Mouse (Mus musculus) megakaryocyte-erythroid progenitor cell, adult 5-6 weeks (primary cell): ENCODE data around the gene Ppp1r3f. TPM values are rescaled to one million over a fixed set of nuclear protein-coding genes. Genes with fewer than 3 reads are reported as not detected.

Source experiments
- ATAC-seq: replicated peaks from 2 replicates; pipeline ENCODE4 v1.8.0; 2016; ENCODE audit warnings: mild to moderate bottlenecking, inconsistent platforms; ENCODE audit not compliant: severe bottlenecking, poor library complexity, low FRiP score, low TSS enrichment
- total RNA-seq, 2 experiments: library from RNA; stranded (forward) in 1 of 2; stranded (reverse) in 1 of 2; fragments of 200-1000, 215-1000 nt in 1 of 2; fragments of >200 nt in 1 of 2; fragmentation: Nextera tagmentation in 1 of 2; gene quantifications; 2 replicates each; pipeline ENCODE4 v1.2.3; 2014 to 2017

Gene Ppp1r3f
- total RNA-seq (2014; fragmentation: Nextera tagmentation) (3.0 TPM in 1 of 2 replicates, not detected in the other), total RNA-seq (2017) (0.19 and 2.5 TPM in 2 replicates)

DNA sequence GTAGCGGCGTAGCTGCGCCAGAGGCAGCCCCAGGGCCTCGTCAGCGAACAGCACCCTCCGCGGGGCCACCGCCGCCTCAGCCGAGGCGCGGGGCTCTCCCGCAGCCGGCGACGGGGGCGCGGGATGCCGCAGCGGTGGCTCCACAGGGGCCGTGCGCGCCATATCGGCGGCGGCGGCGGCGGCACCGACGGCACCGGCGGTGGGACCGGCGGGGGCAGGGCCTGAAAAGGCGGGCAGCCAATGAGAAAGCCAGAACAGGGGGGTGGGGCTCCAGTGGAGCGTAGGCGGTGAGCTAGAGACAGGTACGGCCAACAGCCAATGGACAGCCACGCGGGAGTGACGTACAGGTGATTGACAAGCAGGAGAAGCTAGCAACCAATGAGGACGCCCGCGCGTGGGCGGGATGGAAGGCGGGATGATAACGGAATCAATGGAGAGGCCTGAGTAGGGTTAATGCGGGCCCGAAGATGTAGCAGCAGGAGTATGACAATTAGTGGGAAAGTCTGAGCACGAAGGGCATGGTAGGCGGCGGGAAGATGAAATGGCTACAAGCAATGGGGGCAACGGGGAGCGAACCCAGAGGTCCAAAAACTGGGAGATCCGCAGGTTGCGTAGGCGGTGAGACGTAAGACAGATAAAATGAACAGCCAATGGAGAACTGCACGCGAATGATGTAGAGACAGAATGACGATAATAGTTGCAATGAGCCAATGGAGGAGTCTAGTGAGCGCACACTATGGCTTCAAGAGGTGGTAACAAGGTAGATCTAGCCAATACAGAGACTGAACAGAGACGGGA, at the start of gene Ppp1r3f:
TSS of gene Ppp1r3f (minus strand) at position 197 of the 798 bp plus-strand sequence.
- ATAC-seq = peak; percentile 97

DNA sequence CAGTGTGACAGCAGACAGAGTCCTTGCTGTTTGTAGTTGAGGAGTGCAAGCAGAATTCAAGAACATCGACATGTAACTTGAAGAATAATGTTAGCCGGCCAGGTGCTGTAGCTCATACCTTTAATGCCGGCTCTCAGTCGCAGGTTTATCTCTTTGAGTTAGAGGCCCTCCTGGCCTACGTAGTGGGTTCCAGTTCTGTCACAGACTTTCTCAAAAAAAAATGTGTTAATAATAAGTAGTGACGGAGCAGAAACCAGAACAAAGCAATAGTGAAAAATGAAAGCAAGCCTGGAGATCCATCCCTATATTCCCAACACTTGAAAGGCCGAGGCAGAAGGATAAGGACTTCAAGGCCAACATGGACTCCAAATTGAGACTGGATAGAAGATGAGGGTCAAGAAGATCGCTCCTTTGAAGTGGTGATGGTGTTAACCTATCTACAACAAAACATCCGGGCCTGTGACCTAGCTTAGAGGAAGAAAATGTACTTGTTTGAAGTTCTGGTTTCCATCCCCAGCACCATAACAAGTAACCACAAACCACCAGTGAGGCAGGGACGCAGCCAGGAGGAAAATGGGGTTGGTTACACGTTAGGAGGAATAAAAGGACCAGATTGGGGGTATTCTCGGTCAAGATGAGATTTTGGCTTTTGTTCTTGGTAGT, 43.9 kb upstream of the Ppp1r3f start:
- no peak for ATAC-seq

DNA sequence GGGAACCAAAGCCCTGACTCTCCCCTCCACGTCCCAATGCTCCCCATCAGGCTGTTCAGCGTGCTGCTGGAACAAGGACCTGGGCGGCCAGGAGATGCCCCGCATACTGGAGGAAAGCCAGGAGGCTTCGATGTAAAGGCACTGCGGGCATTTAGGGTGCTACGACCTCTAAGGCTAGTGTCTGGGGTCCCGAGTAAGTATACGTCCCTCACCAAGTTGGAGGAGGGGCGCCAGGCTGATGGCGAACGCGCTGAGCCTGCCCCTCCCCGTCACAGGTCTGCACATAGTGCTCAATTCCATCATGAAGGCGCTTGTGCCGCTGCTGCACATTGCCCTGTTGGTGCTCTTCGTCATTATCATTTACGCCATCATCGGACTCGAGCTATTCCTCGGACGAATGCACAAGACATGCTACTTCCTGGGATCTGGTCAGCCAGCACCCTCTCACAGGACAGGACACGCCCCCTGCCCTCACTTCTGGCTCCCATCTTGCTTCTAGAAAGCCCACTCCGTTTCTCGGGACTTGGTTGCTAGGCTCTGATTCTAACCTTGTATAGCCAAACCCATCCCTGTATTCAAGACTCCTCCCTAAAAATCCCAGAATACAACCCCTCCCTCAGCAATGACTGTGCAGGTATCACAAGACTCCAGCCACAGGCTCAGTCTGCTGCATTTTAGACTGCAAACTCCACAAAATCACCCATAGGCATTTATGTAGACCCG, 36.6 kb upstream of the Ppp1r3f start:
- no peak for ATAC-seq

DNA sequence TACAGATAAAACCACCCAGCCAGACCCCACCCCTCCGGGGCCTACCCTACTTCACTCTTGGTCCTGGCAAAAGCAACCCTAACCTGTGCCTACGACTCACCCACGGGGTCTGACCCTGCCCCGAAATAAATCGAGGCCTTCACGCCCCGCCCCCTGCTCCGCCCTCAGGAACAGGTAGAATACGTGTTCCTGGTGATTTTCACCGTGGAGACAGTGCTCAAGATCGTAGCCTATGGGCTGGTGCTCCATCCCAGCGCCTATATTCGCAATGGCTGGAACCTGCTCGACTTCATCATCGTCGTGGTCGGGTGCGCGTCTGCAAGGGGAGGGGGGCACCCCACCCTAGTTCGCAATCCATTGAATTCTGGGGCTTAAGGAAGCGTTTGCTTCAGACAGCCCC, 36.0 kb upstream of the Ppp1r3f start:
- no peak for ATAC-seq

DNA sequence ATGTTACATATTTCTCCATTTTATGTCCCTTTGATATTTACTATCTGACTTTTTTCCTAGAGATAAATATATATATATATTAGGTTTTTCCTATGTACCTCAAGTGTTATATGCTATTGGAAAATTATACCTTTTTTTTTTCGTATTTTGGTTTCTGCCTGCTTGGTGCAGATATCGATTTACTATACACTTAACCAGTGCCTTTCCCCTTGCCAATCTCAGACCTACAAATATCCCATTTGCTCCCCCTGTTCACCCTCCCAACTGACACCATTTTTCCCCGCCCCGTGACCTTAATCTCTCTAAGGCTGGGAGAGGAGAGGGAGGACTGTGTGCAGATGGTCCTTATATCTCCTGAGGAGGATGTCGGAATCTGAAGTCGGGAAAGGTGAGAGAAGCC, 32.7 kb upstream of the Ppp1r3f start, which contains the start of gene Cacna1f:
TSS of gene Cacna1f (plus strand) at position 301 of the 400 bp plus-strand sequence.
- no peak for ATAC-seq

DNA sequence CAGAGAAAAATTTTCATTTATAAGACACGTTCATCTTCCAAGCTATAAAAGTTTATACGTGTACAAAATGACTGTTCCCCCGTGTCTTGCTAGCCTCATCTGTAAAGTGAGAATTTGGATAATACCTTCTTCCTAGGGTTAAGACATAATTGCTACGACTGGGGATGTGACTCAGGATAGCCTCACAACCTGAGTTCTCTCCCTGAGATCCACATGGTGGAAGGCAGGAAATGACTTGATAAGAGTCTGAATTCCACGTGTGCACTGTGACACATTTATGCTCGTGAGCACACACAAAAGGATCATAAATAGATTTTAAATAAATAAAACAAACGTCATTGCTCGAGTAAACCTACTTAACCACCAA, 31.5 kb upstream of the Ppp1r3f start:
- no peak for ATAC-seq

DNA sequence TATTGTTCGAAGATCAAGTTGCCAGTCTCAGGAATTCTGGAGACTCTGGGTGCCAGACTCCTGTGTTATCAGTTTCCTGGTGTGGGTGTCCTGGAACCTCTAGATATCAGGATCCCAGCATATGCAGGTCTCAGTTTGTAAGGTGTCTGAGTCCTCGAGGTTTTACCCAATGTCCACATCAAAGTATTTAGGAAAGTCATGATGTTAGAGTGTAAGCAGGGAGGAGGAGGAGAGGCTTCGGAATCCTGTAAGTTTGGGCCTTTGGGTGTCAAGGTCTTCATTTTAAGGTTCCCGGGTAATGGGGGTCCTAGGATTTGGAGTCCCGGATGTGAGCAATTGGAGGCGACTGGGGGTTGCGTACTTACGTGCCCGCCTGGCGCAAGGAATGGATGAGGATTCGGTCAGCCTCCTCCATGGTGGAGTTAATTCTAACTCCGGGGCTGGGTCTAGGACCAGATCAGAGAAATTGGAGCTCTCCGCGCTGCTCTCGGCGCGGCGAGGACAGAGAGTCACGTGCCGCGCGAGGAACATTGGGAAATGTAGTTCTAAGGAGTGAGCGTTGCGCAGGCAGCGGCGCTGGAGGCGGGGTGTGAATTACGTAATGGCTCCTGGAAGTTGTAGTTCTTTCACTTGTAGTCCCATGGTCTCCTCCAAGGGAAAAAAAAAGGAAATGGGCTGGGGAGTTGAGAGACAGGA, 30.9 kb upstream of the Ppp1r3f start, which contains the start of gene Ccdc22:
TSS of gene Ccdc22 (minus strand) at position 639 of the 696 bp plus-strand sequence.
- peak; percentile 99 for ATAC-seq

DNA sequence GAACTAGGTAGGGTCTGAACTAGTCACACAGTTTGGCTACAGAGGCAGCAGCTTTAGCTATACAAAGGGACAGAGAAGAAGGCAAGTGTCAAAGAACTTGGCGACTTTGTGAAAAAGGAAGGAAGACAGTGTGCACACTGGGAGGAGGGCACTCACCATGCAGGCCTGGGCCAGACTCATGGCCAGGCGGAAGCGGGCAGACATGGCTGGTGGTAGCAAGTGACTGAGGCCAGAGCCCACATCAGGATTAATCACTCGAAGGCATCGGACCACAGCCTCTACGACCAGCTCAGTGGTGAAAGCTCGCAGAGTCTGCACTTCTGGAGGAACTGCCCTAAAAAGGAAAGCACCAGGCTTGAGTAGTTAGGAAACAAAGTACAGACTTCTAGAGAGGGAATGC, 29.9 kb upstream of the Ppp1r3f start:
- ATAC-seq = peak; percentile 33; the same call in 1 of the 2 replicates

DNA sequence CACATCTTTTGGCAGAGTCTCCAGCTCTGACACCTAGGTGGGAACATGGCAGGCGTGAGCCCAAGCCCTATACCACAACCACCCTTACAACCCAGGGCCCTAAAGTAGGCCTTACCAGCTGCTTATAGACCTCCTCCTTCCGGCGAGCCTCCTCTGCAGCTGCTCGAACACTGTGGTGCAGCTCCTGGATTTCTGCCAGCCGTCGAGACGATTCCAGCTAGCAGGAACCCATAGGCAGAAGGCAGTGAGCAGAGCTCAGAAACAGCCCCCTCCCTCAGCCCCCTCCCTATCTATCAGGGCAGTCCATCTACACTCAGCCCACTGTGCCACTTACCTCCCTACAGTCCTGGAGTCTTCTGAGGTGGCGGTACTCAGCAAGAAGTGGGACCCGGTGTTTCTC, 21.3 kb upstream of the Ppp1r3f start:
- ATAC-seq = no peak

DNA sequence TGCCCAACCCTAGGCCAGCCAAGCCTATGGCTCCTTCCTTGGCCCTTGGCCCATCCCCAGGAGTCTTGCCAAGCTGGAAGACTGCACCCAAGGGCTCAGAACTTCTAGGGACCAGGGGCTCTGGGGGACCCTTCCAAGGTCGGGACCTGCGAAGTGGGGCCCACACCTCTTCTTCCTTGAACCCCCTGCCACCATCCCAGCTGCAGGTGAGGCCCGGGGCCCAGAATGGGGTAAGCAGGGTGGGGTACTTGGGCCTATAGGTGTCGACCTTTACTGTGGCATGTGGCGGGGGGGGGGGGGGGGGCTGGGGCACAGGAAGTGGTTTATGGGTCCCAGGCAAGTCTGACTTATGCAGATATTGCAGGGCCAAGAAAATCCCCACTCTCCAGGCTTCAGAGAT, 12.3 kb upstream of the Ppp1r3f start:
- ATAC-seq = no peak

DNA sequence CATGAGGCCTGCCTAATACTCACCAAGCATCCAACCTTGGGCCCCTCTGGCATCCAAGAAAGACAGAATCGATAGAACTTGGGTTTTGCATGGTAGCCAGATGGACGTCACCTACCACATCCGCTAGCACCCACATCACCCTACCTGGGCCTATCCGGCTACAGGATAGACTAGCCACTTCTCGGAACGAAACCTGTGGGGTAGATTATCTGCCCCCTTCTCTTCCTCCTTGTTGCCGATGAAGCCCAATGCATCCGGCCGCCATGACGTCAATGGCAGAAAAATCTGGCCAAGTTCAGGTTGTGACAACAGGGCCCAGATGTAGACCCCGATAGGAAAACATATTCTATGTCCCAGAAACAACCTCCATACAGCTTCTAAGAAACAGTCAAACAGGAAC, 9.8 kb upstream of the Ppp1r3f start:
- ATAC-seq = no peak

DNA sequence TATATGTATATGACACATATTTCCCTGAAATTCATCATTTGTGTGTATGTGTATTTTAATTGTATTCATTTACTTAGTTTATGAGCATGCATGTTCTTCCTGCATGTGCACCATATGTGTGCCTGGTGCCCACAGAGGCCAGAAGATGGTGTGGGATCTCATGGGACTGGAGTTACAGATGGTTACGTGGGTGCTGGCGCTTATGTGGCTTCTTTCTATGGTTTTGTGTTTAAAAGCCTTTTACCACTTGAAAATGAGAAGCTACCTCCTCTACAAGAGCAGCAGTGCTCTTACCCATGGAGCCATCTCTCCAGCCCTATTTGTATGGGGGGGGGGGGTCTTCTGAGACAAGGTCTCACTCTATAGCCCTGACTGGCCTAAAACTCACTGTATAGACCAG, 7.1 kb upstream of the Ppp1r3f start:
- no peak for ATAC-seq

DNA sequence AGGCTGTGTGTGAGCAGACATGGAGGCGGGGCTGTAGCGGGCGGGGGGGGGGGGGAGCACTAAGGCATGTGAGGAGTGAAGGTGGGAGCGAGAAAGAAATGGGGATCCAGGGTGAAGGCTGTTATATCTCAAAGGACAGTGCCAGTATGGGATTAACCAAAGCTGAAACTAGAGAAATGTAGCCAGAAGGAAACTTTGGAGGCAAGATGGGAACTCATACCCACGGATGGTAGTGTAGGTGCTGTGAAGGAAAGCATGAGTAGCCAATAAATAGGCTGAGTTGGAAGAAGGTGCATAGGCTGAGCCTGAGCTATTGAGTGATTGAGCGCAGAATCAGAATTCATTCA, 775 bp upstream of the Ppp1r3f start:
- no peak for ATAC-seq

DNA sequence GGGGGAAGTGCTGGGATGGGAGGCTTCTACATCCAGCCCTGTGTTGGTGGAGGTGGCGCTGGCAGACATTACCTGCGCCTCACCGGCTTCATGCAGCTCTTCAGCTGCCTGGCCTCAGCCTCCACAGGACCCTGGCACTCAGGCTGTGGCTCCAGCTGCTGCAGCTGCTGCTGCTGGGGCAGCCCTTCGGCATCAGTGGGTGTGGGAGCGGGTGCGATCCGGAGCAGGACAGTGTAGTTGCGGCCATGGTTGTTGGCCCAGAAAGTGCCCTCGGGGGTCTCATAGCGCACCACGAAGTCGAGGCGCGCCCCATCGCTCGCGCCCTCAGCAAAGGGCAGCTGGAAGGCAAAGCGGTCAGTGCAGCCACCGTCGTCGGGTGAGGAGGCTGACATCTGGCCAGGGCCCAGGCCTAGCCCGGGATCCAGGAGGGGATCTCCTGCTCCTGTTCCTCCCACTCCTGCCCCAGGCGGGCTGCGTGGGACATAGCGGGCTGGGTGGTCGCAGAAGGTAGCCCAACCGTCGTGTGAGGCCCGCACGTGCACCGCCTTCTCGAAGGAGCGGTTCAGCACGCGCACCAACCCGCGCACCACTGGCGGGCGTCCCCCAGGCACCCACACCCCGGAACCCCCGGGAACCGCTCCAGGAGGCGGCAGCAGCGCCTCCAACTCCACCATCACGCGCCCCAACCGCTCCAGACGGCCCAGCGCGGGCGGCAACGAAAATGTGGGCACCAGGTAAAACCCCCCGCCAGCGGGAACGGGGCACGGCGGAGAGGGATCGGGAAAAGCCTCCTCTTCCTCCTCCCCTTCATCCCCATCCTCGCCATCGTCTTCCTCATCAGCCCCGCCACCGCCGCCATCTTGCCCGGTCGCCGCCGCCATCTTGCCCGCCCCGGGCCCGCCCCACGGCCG, 652 bp downstream of the Ppp1r3f start, which contains the start of gene Foxp3:
TSS of gene Foxp3 (plus strand) at position 469 of the 911 bp plus-strand sequence.
- no peak for ATAC-seq

DNA sequence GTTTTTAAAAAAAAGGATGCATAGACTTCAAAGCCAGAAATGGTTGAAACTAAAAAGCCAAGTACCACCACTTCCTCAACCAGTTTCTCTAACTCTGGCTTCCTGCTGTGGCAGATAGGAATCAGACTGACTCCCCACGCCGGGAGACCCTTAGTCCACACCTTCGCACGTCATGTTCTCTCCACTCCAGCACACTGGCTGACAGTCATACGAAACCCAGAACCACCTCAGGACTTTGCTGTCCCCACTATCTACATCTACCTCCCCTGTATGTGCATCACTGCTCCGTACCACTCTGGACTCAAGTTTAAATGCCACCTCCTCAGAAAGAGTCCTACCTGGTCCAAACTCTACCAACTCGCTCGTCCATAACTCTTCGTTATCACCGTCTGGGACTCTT, 1.6 kb downstream of the Ppp1r3f start:
- ATAC-seq = no peak

DNA sequence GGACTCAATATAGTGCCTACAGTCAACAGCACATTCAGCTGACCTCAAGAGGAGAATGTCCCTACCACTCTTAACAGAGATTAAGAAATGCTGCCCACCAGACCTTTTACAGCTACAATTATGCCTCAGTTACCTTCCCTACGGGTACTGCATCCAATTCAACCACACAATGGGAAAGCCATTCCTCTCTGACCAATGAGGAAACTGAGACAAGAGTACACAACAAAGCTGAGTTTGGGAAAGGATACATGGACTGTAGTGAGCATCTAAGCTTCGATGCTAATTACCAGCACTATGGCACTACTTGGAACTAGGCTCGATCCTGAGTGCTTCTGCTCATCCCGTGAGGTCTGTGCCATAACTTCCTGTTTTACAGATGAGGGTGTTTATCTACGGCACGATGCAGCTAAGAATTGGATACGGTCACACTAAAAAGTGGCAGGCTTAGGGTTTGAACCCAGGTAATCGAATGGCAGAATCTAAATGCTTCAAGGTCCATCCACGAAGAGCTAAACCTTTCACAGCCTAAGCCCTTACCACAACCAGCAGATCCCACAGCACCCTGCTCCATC, 2.4 kb downstream of the Ppp1r3f start:
- no peak for ATAC-seq

DNA sequence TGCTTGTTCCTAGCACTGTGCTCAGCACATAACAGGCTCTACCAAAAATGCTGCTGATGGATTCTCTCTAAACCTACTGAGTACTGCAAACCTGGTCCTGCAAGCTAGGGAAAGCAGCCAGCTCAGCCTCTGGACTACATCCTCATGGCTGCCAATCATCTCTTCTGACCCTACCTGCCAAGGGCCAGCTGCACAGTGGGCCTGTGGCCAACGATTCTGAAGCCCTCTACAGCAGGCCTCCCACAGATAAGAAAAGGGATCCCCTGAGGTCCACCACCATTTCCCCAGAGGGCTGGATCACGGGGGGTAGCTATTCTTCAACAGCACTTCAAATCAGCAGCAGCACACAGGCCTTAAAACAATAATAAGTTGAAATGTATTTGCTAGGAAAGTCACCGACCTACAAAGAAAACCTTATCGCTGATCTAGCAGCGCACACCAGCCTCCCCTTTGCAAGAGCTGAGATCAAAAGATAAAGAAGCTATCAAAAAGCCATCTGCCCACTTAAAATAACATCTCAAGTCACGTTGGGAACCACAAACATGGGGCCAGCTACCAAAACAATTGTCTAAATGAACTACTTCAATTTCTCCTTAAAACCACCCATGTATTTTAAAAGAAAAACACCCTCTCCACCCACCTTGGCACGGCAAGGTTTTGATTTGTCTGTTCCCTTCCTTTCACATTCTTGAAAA, 3.5 kb downstream of the Ppp1r3f start:
- ATAC-seq = no peak

DNA sequence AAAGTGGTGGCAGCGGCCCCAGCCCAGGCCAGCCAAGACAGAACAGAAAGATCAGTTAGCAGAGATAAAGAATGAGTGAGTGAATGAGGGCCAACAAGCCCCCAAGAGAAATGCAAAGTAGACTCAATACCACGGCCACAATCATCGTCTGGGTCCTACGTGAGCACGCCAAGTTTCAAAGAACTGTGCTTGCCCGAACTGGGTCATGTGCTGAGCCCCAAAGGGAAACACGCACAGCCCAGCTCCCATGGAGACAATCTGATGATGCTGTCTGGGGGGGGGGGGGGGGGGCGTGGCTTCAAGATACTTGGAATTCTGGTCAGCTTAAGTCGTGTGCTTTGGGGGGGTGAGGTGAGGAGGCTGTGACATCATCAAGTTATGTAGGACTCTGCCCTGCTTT, 6.6 kb downstream of the Ppp1r3f start:
- ATAC-seq = no peak
